Mouse (Mus musculus) adipocyte (in vitro differentiated cells): ENCODE data around the gene Tmem38a.

ENCODE experiments used
- DNase-seq: peaks from one replicate; pipeline ENCODE4 v3.0.0-alpha.2; 2016; ENCODE audit warnings: low spot score

The Tmem38a gene

GRCm38 (mm10) chr8:72571611-72572473 lies at the start of gene Tmem38a:
Tmem38a (plus strand) TSS chr8:72572055.
- DNase-seq: peak; percentile 78

- no peak for DNase-seq
These were observed 39.8 kb upstream of the Tmem38a start for GRCm38 (mm10) chr8:72532103-72532502.

- DNase-seq: no peak
These were observed 37.0 kb upstream of the Tmem38a start for GRCm38 (mm10) chr8:72534888-72535287.

- DNase-seq: no peak
These were observed 32.6 kb upstream of the Tmem38a start for GRCm38 (mm10) chr8:72539234-72539633.

- no peak for DNase-seq
These were observed 24.6 kb upstream of the Tmem38a start for GRCm38 (mm10) chr8:72547122-72547801.

- peak; percentile 100 for DNase-seq
These were observed 23.8 kb upstream of the Tmem38a start, which contains the start of gene Med26 for GRCm38 (mm10) chr8:72547802-72548643. Med26 (minus strand) TSS chr8:72548270.

GRCm38 (mm10) chr8:72548644-72549313 lies 23.1 kb upstream of the Tmem38a start:
- DNase-seq: no peak

GRCm38 (mm10) chr8:72549314-72549892 lies 22.5 kb upstream of the Tmem38a start:
- peak; percentile 55 for DNase-seq

GRCm38 (mm10) chr8:72555770-72556169 lies 16.1 kb upstream of the Tmem38a start:
- no peak for DNase-seq

GRCm38 (mm10) chr8:72561111-72561689 lies 10.7 kb upstream of the Tmem38a start:
- DNase-seq: peak; percentile 63

- DNase-seq: peak; percentile 21
These were observed 5.9 kb upstream of the Tmem38a start for GRCm38 (mm10) chr8:72565970-72566369.

GRCm38 (mm10) chr8:72570633-72571610 lies 933 bp upstream of the Tmem38a start, which contains the start of gene Smim7:
Smim7 (minus strand) TSS chr8:72571088.
- DNase-seq: peak; percentile 100

GRCm38 (mm10) chr8:72572507-72572906 lies 652 bp downstream of the Tmem38a start:
- peak; percentile 35 for DNase-seq

GRCm38 (mm10) chr8:72573450-72573849 lies 1.6 kb downstream of the Tmem38a start:
- DNase-seq: no peak

- DNase-seq: no peak
These were observed 4.1 kb downstream of the Tmem38a start for GRCm38 (mm10) chr8:72575915-72576314.

- peak; percentile 26 for DNase-seq
These were observed 5.4 kb downstream of the Tmem38a start for GRCm38 (mm10) chr8:72577266-72577665.

GRCm38 (mm10) chr8:72577941-72578340 lies 6.1 kb downstream of the Tmem38a start:
- DNase-seq: no peak

GRCm38 (mm10) chr8:72579374-72579773 lies 7.5 kb downstream of the Tmem38a start:
- no peak for DNase-seq

GRCm38 (mm10) chr8:72583056-72583771 lies 11.4 kb downstream of the Tmem38a start:
- peak; percentile 68 for DNase-seq
